Mouse (Mus musculus): ENCODE measurements around the gene Zfp882. TPM values are rescaled to one million over a fixed set of nuclear protein-coding genes. Genes with fewer than 3 reads are reported as not detected.
"Not testable (repeated sequence)": the region's sequence is repeated elsewhere in the genome, so short reads cannot be mapped to it uniquely, and the experiment has no call there.

Gene Zfp882
- polyA plus RNA-seq (2015; fragmentation: Nextera tagmentation; extraction: Ambion mirVana), result 6.9 and 7.0 TPM in 2 replicates

DNA sequence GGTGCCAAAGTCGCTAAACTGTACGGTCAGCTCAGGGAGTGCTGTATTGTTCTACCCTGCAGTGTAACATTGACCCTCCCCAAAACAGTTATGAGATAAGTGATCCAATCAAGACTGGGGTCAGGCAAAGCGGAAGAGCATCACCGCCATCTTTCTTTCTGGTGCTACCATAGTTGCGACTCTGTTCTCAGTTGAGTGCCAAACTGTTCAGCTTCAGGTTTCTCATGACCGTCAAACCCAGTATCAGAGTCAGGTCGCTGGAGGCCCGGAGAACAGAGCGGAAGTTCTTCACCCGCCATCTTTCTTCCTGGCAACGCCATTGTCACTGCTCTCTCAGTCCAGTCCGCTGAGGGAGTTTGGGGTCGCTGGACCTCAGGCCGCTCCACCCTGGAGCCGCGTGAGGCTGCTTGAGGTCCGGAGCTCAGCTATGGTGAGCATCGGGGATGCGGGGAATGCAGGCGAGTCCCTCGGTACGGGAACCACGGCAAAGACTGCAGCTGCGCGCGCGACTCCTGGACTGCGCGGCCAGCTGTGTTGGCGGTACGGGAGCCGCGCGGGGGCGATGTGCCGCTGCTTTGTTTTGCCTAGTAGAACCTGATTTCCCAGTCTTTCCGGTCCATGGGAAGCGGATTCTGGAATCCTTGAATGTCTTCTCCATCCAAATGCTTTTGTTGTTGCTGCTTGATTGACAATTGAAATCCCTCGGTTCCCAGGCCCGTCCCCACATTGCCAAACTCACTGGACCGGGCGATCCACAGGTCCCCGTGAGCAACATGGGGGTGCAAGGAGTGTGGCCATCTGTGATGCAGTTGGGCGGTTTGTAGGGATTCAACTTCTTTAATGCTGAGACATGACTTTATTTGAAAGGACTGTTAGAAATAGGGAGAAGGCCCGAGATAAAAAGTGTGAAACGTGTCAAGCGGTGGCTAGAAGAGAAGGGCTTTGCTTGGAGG is at the start of gene Zfp882, which contains the start of gene Zfp617:
TSS of gene Zfp882 (plus strand) at position 300 of the 953 bp plus-strand sequence.
TSS of gene Zfp617 (plus strand) at position 327 of the 953 bp plus-strand sequence.
- Histone ChIP-seq H3K36me3 (peaks cover 3% of the 10 kb centered on the region), H3K27me3 (no peaks in the 10 kb centered on the region), H3K9ac (peak within 1 kb of the TSS; percentile 83), H3K4me1 (0 out of 2 replicates have a peak, but pooled peaks cover 3% of the 10 kb centered on the region), H3K4me3 (peak within 1 kb of the TSS; percentile 70), H3K27ac (peak within 1 kb of the TSS; percentile 98), H3K4me2 (peak within 1 kb of the TSS; percentile 55), H3K9me3 (no peaks in the 10 kb centered on the region)
- 6% methylated on average over 47 of the region's 47 CpGs for WGBS
- peak; percentile 91 for ATAC-seq (ENCODE audit: insufficient number of reproducible peaks, low FRiP score, low TSS enrichment, low read depth)

DNA sequence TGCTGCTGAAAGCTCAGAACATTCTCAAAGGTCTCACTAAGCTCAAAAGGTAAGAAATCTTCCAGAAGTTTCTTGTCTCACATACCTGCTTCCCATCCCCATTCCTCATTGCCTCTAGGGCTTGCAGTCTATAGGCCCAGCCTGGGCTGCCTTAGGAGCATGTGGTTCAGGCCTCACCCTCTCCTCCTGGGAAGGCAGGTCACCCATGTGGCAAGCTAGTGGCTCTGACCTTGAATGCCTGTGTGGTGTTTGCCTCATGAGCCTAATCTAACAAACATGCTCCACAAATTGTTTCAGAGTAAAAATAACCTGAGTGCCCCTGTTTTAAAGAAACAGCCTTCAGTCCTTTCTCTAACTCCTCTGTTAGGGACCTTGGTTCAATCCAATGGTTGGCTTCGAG is 46.9 kb upstream of the Zfp882 start:
- not testable (repeated sequence) for H3K4me3 ChIP-seq; H3K4me1 ChIP-seq; H3K27ac ChIP-seq; H3K4me2 ChIP-seq; H3K36me3 ChIP-seq; H3K9ac ChIP-seq; H3K9me3 ChIP-seq; ATAC-seq (ENCODE audit: insufficient number of reproducible peaks, low FRiP score, low TSS enrichment, low read depth); H3K27me3 ChIP-seq
- WGBS, result 79% methylated on average over 1 of the region's 1 CpGs

DNA sequence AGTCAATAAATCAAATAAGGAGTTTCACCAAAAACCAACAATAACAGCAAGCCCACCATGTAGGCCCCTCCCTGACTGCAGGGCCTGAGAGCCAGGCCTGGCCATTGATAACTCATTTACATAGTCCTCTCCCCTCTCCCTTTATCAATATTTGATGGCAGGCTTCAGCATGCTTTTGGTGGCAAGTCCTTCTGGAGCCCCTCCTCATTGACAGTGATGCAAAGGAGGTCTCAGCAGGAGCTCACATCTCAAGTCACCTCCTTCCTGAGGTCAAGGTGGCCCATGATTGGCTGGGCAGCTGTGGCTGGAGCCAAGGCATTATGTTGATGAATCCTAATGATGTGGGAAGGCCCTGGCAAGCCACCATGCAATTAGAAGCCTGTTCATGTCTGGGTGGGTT is 46.4 kb upstream of the Zfp882 start:
- not testable (repeated sequence) for H3K27ac ChIP-seq; H3K27me3 ChIP-seq; H3K4me3 ChIP-seq; H3K4me2 ChIP-seq; ATAC-seq (ENCODE audit: insufficient number of reproducible peaks, low FRiP score, low TSS enrichment, low read depth); H3K9me3 ChIP-seq; H3K36me3 ChIP-seq; H3K9ac ChIP-seq; H3K4me1 ChIP-seq

DNA sequence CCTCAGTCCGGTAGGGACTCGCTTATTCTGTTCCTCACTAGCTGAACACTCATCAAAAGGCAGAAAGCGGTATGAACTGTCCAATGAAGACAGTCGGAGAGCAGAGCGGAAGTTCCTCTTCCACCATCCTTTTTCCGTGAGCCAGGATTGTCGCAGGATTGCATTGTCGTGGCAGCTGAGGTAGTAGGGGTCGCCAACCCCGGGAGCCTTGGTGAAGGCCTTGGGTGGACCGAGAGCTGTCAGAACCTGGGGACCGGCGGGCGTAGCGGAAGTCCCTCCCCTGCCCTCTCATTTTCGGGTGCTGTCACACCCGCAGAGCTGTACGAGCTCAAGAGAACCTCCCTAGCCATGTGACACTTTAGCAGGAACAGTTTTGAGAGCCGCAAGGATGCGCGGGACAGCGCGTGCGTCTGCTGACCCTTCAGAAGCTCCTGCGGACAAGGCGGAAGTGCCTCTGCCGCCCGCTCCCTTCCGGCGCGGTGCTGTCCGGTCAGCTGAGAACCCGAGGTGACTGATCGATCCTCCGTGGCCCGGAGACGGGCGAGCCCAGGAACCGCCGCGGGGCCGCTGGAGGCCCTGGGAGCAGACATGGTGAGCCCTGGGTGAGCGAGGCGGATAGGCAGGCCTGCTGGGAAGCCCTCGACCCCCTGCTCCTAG is 26.7 kb upstream of the Zfp882 start, which contains the start of gene Zfp709:
TSS of gene Zfp709 (plus strand) at position 402 of the 657 bp plus-strand sequence.
- peaks cover 6% of the 10 kb centered on the region; the same call in 1 of the 2 replicates for H3K9me3 ChIP-seq
- peak within 1 kb of the TSS; percentile 67 for H3K4me3 ChIP-seq
- H3K27me3 ChIP-seq, result no peaks in the 10 kb centered on the region
- ATAC-seq (ENCODE audit: insufficient number of reproducible peaks, low FRiP score, low TSS enrichment, low read depth), result peak; percentile 78
- H3K4me1 ChIP-seq, result peaks cover 6% of the 10 kb centered on the region; the same call in 1 of the 2 replicates
- peak within 1 kb of the TSS; percentile 86 for H3K9ac ChIP-seq
- H3K4me2 ChIP-seq, result peak within 1 kb of the TSS; percentile 87
- peak within 1 kb of the TSS; percentile 79 for H3K27ac ChIP-seq
- peaks cover 16% of the 10 kb centered on the region for H3K36me3 ChIP-seq
- 5% methylated on average over 45 of the region's 45 CpGs for WGBS

DNA sequence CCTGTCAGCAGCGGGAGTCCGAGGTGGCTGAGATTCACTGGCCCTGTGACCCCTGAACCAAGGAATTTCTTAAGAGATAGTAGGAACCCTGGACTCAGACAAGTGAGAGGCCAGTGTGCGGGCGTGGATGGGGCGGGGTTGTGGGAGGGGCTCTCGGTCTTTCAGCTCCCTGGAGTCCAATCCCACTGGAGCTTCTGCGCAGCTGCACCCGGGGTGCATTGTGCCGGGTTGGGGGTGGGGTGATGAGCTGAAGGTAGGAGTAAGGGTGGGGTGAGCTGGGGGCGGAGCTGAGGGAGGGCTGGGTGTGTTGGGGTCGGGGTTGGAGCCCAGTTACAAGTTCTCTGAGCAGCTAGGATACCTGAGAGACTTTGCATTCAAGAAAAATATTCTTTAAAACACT is 7.7 kb upstream of the Zfp882 start:
- 45% methylated on average over 11 of the region's 11 CpGs for WGBS
- not testable (repeated sequence) for ATAC-seq (ENCODE audit: insufficient number of reproducible peaks, low FRiP score, low TSS enrichment, low read depth); H3K36me3 ChIP-seq; H3K9ac ChIP-seq; H3K27me3 ChIP-seq; H3K4me2 ChIP-seq; H3K9me3 ChIP-seq; H3K4me3 ChIP-seq; H3K27ac ChIP-seq; H3K4me1 ChIP-seq

DNA sequence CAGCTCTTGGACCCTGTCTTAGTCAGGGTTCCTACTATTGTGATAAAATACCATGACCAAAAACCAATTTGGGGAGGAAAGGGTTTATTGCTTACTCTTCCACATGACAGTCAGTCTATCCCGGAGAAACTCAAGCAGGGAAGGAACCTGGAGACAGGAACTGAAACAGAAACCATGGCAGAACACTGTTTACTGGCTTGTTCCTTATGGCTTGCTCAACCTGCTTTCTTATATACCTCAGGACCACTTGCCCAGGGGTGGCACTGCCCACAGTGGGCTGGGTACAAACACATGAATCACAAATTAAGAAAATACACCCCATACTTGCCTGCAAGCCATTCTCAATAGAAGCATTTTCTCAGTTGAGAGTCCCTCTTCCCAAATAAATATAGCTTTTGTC is 5.3 kb upstream of the Zfp882 start:
- H3K36me3 ChIP-seq; ATAC-seq (ENCODE audit: insufficient number of reproducible peaks, low FRiP score, low TSS enrichment, low read depth); H3K4me1 ChIP-seq; H3K27me3 ChIP-seq; H3K27ac ChIP-seq; H3K4me2 ChIP-seq; H3K4me3 ChIP-seq; H3K9ac ChIP-seq; H3K9me3 ChIP-seq: not testable (repeated sequence)
- 58% methylated on average over 1 of the region's 1 CpGs for WGBS

DNA sequence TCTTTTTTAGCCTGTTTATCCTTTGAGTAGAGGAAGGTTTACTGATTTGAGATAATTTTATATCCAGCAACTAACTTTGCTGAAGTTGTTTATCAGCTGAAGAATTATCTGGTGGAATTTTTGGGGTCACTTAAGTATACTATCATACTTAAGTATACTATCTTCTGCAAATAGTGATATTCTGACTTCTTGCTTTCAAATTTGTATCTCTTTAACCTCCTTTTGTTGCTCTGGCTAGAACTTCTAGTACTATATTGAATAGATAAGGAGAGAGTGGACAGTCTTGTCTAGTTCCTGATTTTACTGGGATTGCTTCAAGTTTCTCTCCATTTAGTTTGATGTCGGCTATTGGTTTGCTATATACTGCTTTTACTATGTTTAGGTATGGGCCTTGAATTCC is 1.6 kb upstream of the Zfp882 start:
- no peak for ATAC-seq (ENCODE audit: insufficient number of reproducible peaks, low FRiP score, low TSS enrichment, low read depth)
- WGBS, result 92% methylated on average over 1 of the region's 1 CpGs
- H3K36me3 ChIP-seq, result no peaks in the 10 kb centered on the region
- H3K9ac ChIP-seq, result no peak overlapping the region
- no peaks in the 10 kb centered on the region for H3K9me3 ChIP-seq
- H3K4me3 ChIP-seq, result no peak overlapping the region
- H3K4me1 ChIP-seq, result 0 out of 2 replicates have a peak, but pooled peaks cover 3% of the 10 kb centered on the region
- H3K27ac ChIP-seq, result no peak overlapping the region
- H3K27me3 ChIP-seq, result no peaks in the 10 kb centered on the region
- no peak overlapping the region for H3K4me2 ChIP-seq

DNA sequence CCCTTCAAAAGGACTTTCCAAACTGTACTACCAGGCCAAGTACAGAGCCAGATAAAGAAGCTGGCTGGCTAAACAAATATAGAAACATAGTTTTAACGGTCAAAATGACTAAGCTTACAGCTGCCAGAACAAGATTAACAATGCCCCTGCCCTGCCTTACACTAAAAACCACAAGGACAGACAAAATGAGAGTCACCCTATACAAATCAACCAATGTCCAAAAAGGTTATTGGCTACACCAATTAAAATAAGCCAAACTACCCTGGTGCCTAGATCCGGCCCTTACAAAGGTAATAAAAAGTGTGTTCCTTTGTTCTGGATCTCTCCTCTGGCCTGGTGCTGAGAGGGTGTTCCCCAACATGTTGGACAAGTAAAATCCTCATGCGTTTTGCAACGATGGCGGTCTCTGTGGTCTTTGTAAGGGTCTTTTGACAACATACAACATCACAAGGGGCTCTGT is 580 bp upstream of the Zfp882 start:
- Histone ChIP-seq H3K36me3 (no peaks in the 10 kb centered on the region), H3K9ac (no peak overlapping the region), H3K4me3 (peak overlapping the region; percentile 70; the same call in 1 of the 2 replicates), H3K27ac (peak overlapping the region; percentile 98), H3K4me1 (0 out of 2 replicates have a peak, but pooled peaks cover 3% of the 10 kb centered on the region), H3K9me3 (no peaks in the 10 kb centered on the region), H3K4me2 (peak overlapping the region; percentile 55), H3K27me3 (no peaks in the 10 kb centered on the region)
- no peak for ATAC-seq (ENCODE audit: insufficient number of reproducible peaks, low FRiP score, low TSS enrichment, low read depth)
- 92% methylated on average over 5 of the region's 5 CpGs for WGBS

DNA sequence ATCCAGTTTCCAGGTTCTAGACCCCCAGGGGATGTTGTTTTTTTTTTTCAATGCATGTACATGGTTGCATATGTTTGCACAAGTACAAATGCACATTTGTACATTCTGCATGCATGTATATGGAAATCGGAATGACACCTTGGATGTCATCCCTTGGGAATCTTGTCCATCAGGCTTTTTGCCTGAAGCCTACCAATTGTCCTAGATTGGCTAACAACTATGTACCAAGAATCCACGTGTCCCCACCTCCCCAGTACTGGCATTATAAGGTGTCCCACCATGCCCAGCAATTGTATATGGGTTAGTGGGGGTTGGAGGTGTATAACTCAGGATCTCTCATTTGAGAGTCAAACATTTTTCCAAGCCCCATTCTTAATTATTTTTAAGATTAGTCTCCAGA is 3.9 kb downstream of the Zfp882 start:
- no peak overlapping the region for H3K9ac ChIP-seq
- ATAC-seq (ENCODE audit: insufficient number of reproducible peaks, low FRiP score, low TSS enrichment, low read depth), result no peak
- H3K27ac ChIP-seq, result no peak overlapping the region
- no peaks in the 10 kb centered on the region for H3K9me3 ChIP-seq
- H3K4me1 ChIP-seq, result 0 out of 2 replicates have a peak, but pooled peaks cover 3% of the 10 kb centered on the region
- no peak overlapping the region for H3K4me2 ChIP-seq
- 82% methylated on average over 2 of the region's 2 CpGs for WGBS
- H3K27me3 ChIP-seq, result no peaks in the 10 kb centered on the region
- H3K4me3 ChIP-seq, result no peak overlapping the region
- H3K36me3 ChIP-seq, result peaks cover 32% of the 10 kb centered on the region

DNA sequence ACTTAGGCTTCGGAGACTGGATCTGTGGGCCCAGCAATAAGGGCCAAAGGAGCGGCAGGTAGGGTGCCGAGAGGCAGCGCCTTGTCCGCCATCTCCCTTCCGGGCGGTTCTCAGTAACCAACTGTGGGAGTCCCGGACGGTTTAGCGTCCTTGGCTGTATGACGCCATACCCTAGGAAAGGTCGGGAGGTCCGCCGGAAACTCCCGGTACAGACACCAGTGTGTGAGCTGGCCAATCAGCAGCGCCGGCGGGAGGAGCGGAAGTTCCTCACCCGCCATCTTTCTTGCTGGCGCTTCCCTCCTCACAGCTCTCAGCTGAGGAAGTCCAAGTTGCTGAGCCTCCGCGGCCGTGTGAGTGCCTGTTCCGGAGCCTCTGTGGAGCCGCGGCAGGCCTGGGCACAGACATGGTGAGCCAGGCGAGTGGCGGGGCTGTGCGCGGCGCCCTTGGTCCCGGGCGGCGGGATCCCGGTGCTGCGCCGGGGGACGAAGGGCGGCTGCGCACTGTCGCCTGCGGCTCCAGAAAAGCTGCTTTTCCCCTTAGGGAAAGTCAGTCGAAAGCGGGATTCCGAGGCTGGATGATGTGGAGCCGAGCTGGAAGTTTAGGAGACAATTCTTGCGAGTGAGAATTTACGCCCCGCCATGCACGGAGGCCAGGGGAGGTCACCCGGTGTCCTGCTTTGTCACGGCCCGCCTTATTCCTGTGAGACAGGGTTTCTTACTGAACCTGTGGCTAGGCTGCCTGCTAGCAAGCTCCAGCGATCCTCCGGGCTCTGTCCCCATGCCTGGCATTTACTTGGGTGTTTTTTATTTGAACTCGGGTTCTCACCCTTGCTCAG is 14.4 kb downstream of the Zfp882 start:
- peak overlapping the region; percentile 99 for H3K27ac ChIP-seq
- under 1% methylated on average over 54 of the region's 57 CpGs for WGBS
- H3K27me3 ChIP-seq, result no peaks in the 10 kb centered on the region
- no peaks in the 10 kb centered on the region for H3K9me3 ChIP-seq
- peak overlapping the region; percentile 81 for H3K9ac ChIP-seq
- peak; percentile 99 for ATAC-seq (ENCODE audit: insufficient number of reproducible peaks, low FRiP score, low TSS enrichment, low read depth)
- H3K36me3 ChIP-seq, result peaks cover 4% of the 10 kb centered on the region; the same call in 1 of the 2 replicates
- peaks cover 2% of the 10 kb centered on the region; the same call in 1 of the 2 replicates for H3K4me1 ChIP-seq
- peak overlapping the region; percentile 72 for H3K4me3 ChIP-seq
- peak overlapping the region; percentile 52 for H3K4me2 ChIP-seq

DNA sequence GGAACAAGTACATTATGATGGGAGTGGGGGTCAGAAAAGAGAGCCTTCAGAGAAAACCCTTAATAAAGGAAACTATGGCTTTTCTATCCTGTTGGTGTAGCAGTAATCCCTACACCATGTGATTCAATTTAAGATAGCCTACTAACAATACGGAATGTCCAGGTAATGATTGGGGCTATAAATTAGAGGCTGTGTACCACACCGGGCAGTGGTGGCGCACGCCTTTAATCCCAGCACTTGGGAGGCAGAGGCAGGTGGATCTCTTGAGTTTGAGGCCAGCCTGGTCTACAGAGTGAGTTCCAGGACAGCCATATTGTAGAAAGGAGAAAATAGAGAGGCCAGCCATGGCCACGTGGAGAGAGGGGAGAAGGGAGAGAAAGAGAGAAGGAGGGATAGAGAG is 17.4 kb downstream of the Zfp882 start:
- H3K9me3 ChIP-seq, result peaks cover 4% of the 10 kb centered on the region; the same call in 1 of the 2 replicates
- 97% methylated on average over 5 of the region's 5 CpGs for WGBS
- no peaks in the 10 kb centered on the region for H3K27me3 ChIP-seq
- no peak for ATAC-seq (ENCODE audit: insufficient number of reproducible peaks, low FRiP score, low TSS enrichment, low read depth)
- H3K9ac ChIP-seq, result no peak overlapping the region
- peaks cover 2% of the 10 kb centered on the region; the same call in 1 of the 2 replicates for H3K4me1 ChIP-seq
- H3K27ac ChIP-seq, result no peak overlapping the region
- peaks cover 23% of the 10 kb centered on the region for H3K36me3 ChIP-seq
- H3K4me2 ChIP-seq, result no peak overlapping the region
- H3K4me3 ChIP-seq, result no peak overlapping the region
